Mouse (Mus musculus): ENCODE measurements around the gene Gng12. TPM values are rescaled to one million over a fixed set of nuclear protein-coding genes. Genes with fewer than 3 reads are reported as not detected.

The Gng12 gene
- total RNA-seq, 2 experiments from 2014 or later, result 26.0 to 27.1 TPM

- intact Hi-C loops (cut with DNase I), result no loop called here
- DNase-seq, result no peak
Measured at GRCm38 (mm10) chr6:66910493-66911435, 14.6 kb downstream of the Gng12 start.

- intact Hi-C loops (cut with DNase I), result no loop called here
Measured at GRCm38 (mm10) chr6:66913355-66913754, 17.2 kb downstream of the Gng12 start.

GRCm38 (mm10) chr6:66915592-66915991, 19.4 kb downstream of the Gng12 start:
- intact Hi-C loops (cut with DNase I), result no loop called here
- DNase-seq, result no peak

More at GRCm38 (mm10) chr6:66913355-66913754, 17.2 kb downstream of the Gng12 start:
- DNase-seq, result no peak

GRCm38 (mm10) chr6:66917032-66917431, 20.8 kb downstream of the Gng12 start:
- no peak for DNase-seq
- intact Hi-C loops (cut with DNase I), result no loop called here

- intact Hi-C loops (cut with DNase I), result no loop called here
- no peak for DNase-seq
Measured at GRCm38 (mm10) chr6:66920786-66921185, 24.6 kb downstream of the Gng12 start.

- DNase-seq, result no peak
- intact Hi-C loops (cut with DNase I), result no loop called here
Measured at GRCm38 (mm10) chr6:66921755-66922154, 25.6 kb downstream of the Gng12 start.

GRCm38 (mm10) chr6:66922501-66922900, 26.3 kb downstream of the Gng12 start:
- no peak for DNase-seq
- intact Hi-C loops (cut with DNase I), result no loop called here

- no peak for DNase-seq
- intact Hi-C loops (cut with DNase I), result no loop called here
Measured at GRCm38 (mm10) chr6:66923851-66924250, 27.7 kb downstream of the Gng12 start.

GRCm38 (mm10) chr6:66924315-66924965, 28.2 kb downstream of the Gng12 start:
- intact Hi-C loops (cut with DNase I), result no loop called here
- DNase-seq, result no peak

GRCm38 (mm10) chr6:66926269-66926668, 30.1 kb downstream of the Gng12 start:
- DNase-seq, result no peak
- intact Hi-C loops (cut with DNase I), result no loop called here

- DNase-seq, result no peak
- intact Hi-C loops (cut with DNase I), result no loop called here
Measured at GRCm38 (mm10) chr6:66928972-66929645, 32.9 kb downstream of the Gng12 start.

- DNase-seq, result no peak
- intact Hi-C loops (cut with DNase I), result no loop called here
Measured at GRCm38 (mm10) chr6:66929694-66930093, 33.5 kb downstream of the Gng12 start.

- intact Hi-C loops (cut with DNase I), result no loop called here
- DNase-seq, result no peak
Measured at GRCm38 (mm10) chr6:66932206-66932819, 36.1 kb downstream of the Gng12 start.

- intact Hi-C loops (cut with DNase I), result no loop called here
- no peak for DNase-seq
Measured at GRCm38 (mm10) chr6:66940656-66941235, 44.5 kb downstream of the Gng12 start.

GRCm38 (mm10) chr6:66941792-66942191, 45.6 kb downstream of the Gng12 start:
- intact Hi-C loops (cut with DNase I), result no loop called here
- no peak for DNase-seq

- DNase-seq, result no peak
- intact Hi-C loops (cut with DNase I), result no loop called here
Measured at GRCm38 (mm10) chr6:66942826-66943225, 46.6 kb downstream of the Gng12 start.

- intact Hi-C loops (cut with DNase I), result no loop called here
- DNase-seq, result no peak
Measured at GRCm38 (mm10) chr6:66943367-66944189, 47.4 kb downstream of the Gng12 start.

- no peak for DNase-seq
- intact Hi-C loops (cut with DNase I), result no loop called here
Measured at GRCm38 (mm10) chr6:66944190-66945003, 48.2 kb downstream of the Gng12 start.

GRCm38 (mm10) chr6:66945004-66945356, 48.8 kb downstream of the Gng12 start:
- DNase-seq, result no peak
- intact Hi-C loops (cut with DNase I), result no loop called here
